Mouse (Mus musculus) left cerebral cortex, adult 2 months (tissue): ENCODE measurements around the gene Wbp1l. TPM values are rescaled to one million over a fixed set of nuclear protein-coding genes. Genes with fewer than 3 reads are reported as not detected.
A peak's percentile ranks its signal among the peaks of the same experiment; 100 is the strongest.
"Not testable (repeated sequence)": the region's sequence is repeated elsewhere in the genome, so short reads cannot be mapped to it uniquely, and the experiment has no call there.

Experiments used
- DNase-seq, 2 experiments: peaks; one replicate each; pipeline ENCODE4 v3.0.0; 2021 to 2022; ENCODE audit warnings: low spot score in 2 of 2, mixed read lengths in 1 of 2; ENCODE audit errors: extremely low spot score in 1 of 2
- H3K27ac ChIP-seq: fragments of 200-600 bp; 2 replicates; pipeline ENCODE4 v1.8.1; 2022
- H3K4me3 ChIP-seq: fragments of 200-600 bp; 2 replicates; pipeline ENCODE4 v1.8.1; 2022
- CTCF ChIP-seq: fragments of 200-600 bp; IDR thresholded peaks from 2 replicates; pipeline ENCODE4 v1.8.1; 2022; ENCODE audit warnings: antibody characterized with exemption, mild to moderate bottlenecking, moderate library complexity
- intact Hi-C: fragments of 180-260 bp; cut with DNase I; formaldehyde crosslinking; loops from one replicate; pipeline ENCODE4 v1.15.1; 2025
- long read RNA-seq, 2 experiments: library from polyadenylated mRNA; stranded (forward); transcript quantifications; one replicate each; pipeline ENCODE4 v2.0.0; 2021; ENCODE audit warnings: borderline mapping rate in 2 of 2
- total RNA-seq, 2 experiments: library from RNA; stranded (reverse); gene quantifications; 2 replicates each; pipeline ENCODE4 v1.2.3; 2021

Gene Wbp1l
- 10 to 100 TPM; 36.8 to 42.6 TPM for total RNA-seq
- long read RNA-seq, experiment 1, transcript Wbp1l-204 (4 exons, 3,900 nt) = minor isoform, 24 of 69 reads
- long read RNA-seq, experiment 1, transcript Wbp1l-201 (5 exons, 3,911 nt) = major isoform, 26 of 69 reads
- long read RNA-seq, experiment 1, partial matches to known transcripts = 4 of 69 reads
- long read RNA-seq, experiment 1, other reads (novel, unspliced or antisense) = 11 of 69 reads
- long read RNA-seq, experiment 2, transcript Wbp1l-201 (5 exons, 3,911 nt) = major isoform, 21 of 49 reads
- long read RNA-seq, experiment 2, transcript Wbp1l-204 (4 exons, 3,900 nt) = minor isoform, 13 of 49 reads
- long read RNA-seq, experiment 2, partial matches to known transcripts = 3 of 49 reads
- long read RNA-seq, experiment 2, other reads (novel, unspliced or antisense) = 6 of 49 reads

- DNase-seq = peak; percentile 94 to 96
- Histone ChIP-seq H3K27ac (peak within 1 kb of the TSS; percentile 90), H3K4me3 (peak within 1 kb of the TSS; percentile 92)
- intact Hi-C loops = no loop called here
- no peak for TF ChIP-seq CTCF
Observed at GRCm38 (mm10) chr19:46598720-46599252, at the start of gene Wbp1l. Wbp1l (plus strand) TSS chr19:46599084.

GRCm38 (mm10) chr19:46550385-46550784, 48.5 kb upstream of the Wbp1l start:
- Histone ChIP-seq H3K4me3 (no peak overlapping the region), H3K27ac (no peak overlapping the region)
- DNase-seq = no peak
- no peak for TF ChIP-seq CTCF
- intact Hi-C loops = no loop called here

GRCm38 (mm10) chr19:46552496-46552895, 46.4 kb upstream of the Wbp1l start:
- intact Hi-C loops = no loop called here
- no peak for DNase-seq
- no peak for TF ChIP-seq CTCF
- Histone ChIP-seq H3K4me3 (no peak overlapping the region), H3K27ac (no peak overlapping the region)

GRCm38 (mm10) chr19:46553541-46553955, 45.3 kb upstream of the Wbp1l start:
- Histone ChIP-seq H3K27ac (no peak overlapping the region), H3K4me3 (no peak overlapping the region)
- DNase-seq = no peak
- TF ChIP-seq CTCF = no peak
- intact Hi-C loops = no loop called here

GRCm38 (mm10) chr19:46558009-46558408, 40.9 kb upstream of the Wbp1l start:
- Histone ChIP-seq H3K27ac (no peak overlapping the region), H3K4me3 (no peak overlapping the region)
- no peak for DNase-seq
- TF ChIP-seq CTCF = no peak
- intact Hi-C loops = no loop called here

GRCm38 (mm10) chr19:46558631-46559030, 40.3 kb upstream of the Wbp1l start:
- intact Hi-C loops = no loop called here
- H3K4me3 ChIP-seq = no peak overlapping the region

GRCm38 (mm10) chr19:46562132-46562531, 36.8 kb upstream of the Wbp1l start:
- TF ChIP-seq CTCF = peak; percentile 78
- no peak overlapping the region for H3K27ac ChIP-seq
- intact Hi-C loops = no loop called here

More at GRCm38 (mm10) chr19:46558631-46559030, 40.3 kb upstream of the Wbp1l start:
- H3K27ac ChIP-seq = no peak overlapping the region
- TF ChIP-seq CTCF = no peak
- DNase-seq = no peak

GRCm38 (mm10) chr19:46562581-46563515, 36.0 kb upstream of the Wbp1l start:
- TF ChIP-seq CTCF = no peak
- Histone ChIP-seq H3K27ac (no peak overlapping the region), H3K4me3 (no peak overlapping the region)
- intact Hi-C loops = no loop called here
- DNase-seq = no peak

More at GRCm38 (mm10) chr19:46562132-46562531, 36.8 kb upstream of the Wbp1l start:
- DNase-seq = peak; percentile 31
- H3K4me3 ChIP-seq = no peak overlapping the region

GRCm38 (mm10) chr19:46563603-46564002, 35.3 kb upstream of the Wbp1l start:
- Histone ChIP-seq H3K4me3 (no peak overlapping the region), H3K27ac (no peak overlapping the region)
- no peak for TF ChIP-seq CTCF
- intact Hi-C loops = no loop called here
- no peak for DNase-seq

GRCm38 (mm10) chr19:46564043-46564462, 34.8 kb upstream of the Wbp1l start:
- no peak for DNase-seq
- no peak for TF ChIP-seq CTCF
- H3K27ac ChIP-seq = no peak overlapping the region
- no peak overlapping the region for H3K4me3 ChIP-seq
- intact Hi-C loops = no loop called here

GRCm38 (mm10) chr19:46571211-46571877, 27.5 kb upstream of the Wbp1l start:
- H3K27ac ChIP-seq, DNase-seq, intact Hi-C loops: not testable (repeated sequence)
- H3K4me3 ChIP-seq = peak overlapping the region; percentile 85
